Mouse (Mus musculus): ENCODE measurements at regions not wholly inside any gene's neighbourhood (a gene's known extent, or its start where the extent isn't known, plus 50 kb on each side); places are given as distances from the start of the nearest gene placed in this dataset.

- no peak overlapping the region for H3K4me3 ChIP-seq
- no peak overlapping the region for H3K27ac ChIP-seq
- H3K9me3 ChIP-seq = no peaks in the 10 kb centered on the region
- H3K9ac ChIP-seq = no peak overlapping the region
- no peak for ATAC-seq (ENCODE audit: low FRiP score, low read depth)
- peaks cover 20% of the 10 kb centered on the region for H3K4me1 ChIP-seq
- no peaks in the 10 kb centered on the region for H3K27me3 ChIP-seq
- WGBS = 65% methylated on average over 6 of the region's 6 CpGs
- no peaks in the 10 kb centered on the region for H3K36me3 ChIP-seq
- no peak overlapping the region for H3K4me2 ChIP-seq (replicated peaks)
These were observed 369.8 kb upstream of the Nt5c1b start for GRCm38 (mm10) chr12:9999933-10000332.

GRCm38 (mm10) chr12:10008473-10008872 is 361.3 kb upstream of the Nt5c1b start:
- ATAC-seq (ENCODE audit: low FRiP score, low read depth) = no peak
- 70% methylated on average over 3 of the region's 3 CpGs for WGBS
- Histone ChIP-seq H3K27me3 (no peaks in the 10 kb centered on the region), H3K27ac (no peak overlapping the region), H3K9ac (no peak overlapping the region), H3K4me2 (replicated peaks) (no peak overlapping the region), H3K4me3 (no peak overlapping the region), H3K36me3 (no peaks in the 10 kb centered on the region), H3K9me3 (no peaks in the 10 kb centered on the region), H3K4me1 (no peaks in the 10 kb centered on the region)

GRCm38 (mm10) chr12:10016710-10017581 is 352.8 kb upstream of the Nt5c1b start:
- H3K9ac ChIP-seq = no peak overlapping the region
- H3K27ac ChIP-seq = no peak overlapping the region
- H3K4me2 ChIP-seq (replicated peaks) = no peak overlapping the region
- no peaks in the 10 kb centered on the region for H3K4me1 ChIP-seq
- no peaks in the 10 kb centered on the region for H3K9me3 ChIP-seq
- ATAC-seq (ENCODE audit: low FRiP score, low read depth) = no peak
- WGBS = 74% methylated on average over 15 of the region's 15 CpGs
- no peak overlapping the region for H3K4me3 ChIP-seq
- no peaks in the 10 kb centered on the region for H3K27me3 ChIP-seq
- H3K36me3 ChIP-seq = no peaks in the 10 kb centered on the region

GRCm38 (mm10) chr12:10035479-10035878 is 334.3 kb upstream of the Nt5c1b start:
- H3K4me1 ChIP-seq = no peaks in the 10 kb centered on the region
- no peaks in the 10 kb centered on the region for H3K9me3 ChIP-seq
- 33% methylated on average over 8 of the region's 8 CpGs for WGBS
- no peak overlapping the region for H3K4me3 ChIP-seq
- ATAC-seq (ENCODE audit: low FRiP score, low read depth) = no peak
- no peak overlapping the region for H3K9ac ChIP-seq
- no peaks in the 10 kb centered on the region for H3K27me3 ChIP-seq
- no peak overlapping the region for H3K4me2 ChIP-seq (replicated peaks)
- no peaks in the 10 kb centered on the region for H3K36me3 ChIP-seq
- H3K27ac ChIP-seq = no peak overlapping the region

- Histone ChIP-seq H3K9ac (no peak overlapping the region), H3K4me3 (no peak overlapping the region), H3K27me3 (no peaks in the 10 kb centered on the region), H3K27ac (no peak overlapping the region), H3K4me1 (peaks cover 8% of the 10 kb centered on the region; the same call in 1 of the 2 replicates), H3K36me3 (no peaks in the 10 kb centered on the region), H3K4me2 (replicated peaks) (no peak overlapping the region), H3K9me3 (no peaks in the 10 kb centered on the region)
- WGBS = 12% methylated on average over 1 of the region's 1 CpGs
- peak; percentile 44; the same call in 1 of the 2 replicates for ATAC-seq (ENCODE audit: low FRiP score, low read depth)
These were observed 307.7 kb upstream of the Nt5c1b start for GRCm38 (mm10) chr12:10062006-10062514.

- Histone ChIP-seq H3K4me2 (replicated peaks) (no peak overlapping the region), H3K36me3 (no peaks in the 10 kb centered on the region), H3K4me1 (no peaks in the 10 kb centered on the region), H3K4me3 (no peak overlapping the region), H3K9me3 (no peaks in the 10 kb centered on the region), H3K9ac (no peak overlapping the region), H3K27me3 (no peaks in the 10 kb centered on the region), H3K27ac (no peak overlapping the region)
- WGBS = 74% methylated on average over 5 of the region's 5 CpGs
- no peak for ATAC-seq (ENCODE audit: low FRiP score, low read depth)
These were observed 291.4 kb upstream of the Nt5c1b start for GRCm38 (mm10) chr12:10078341-10078740.

- H3K36me3 ChIP-seq = no peaks in the 10 kb centered on the region
- H3K9ac ChIP-seq = no peak overlapping the region
- 72% methylated on average over 9 of the region's 9 CpGs for WGBS
- H3K4me1 ChIP-seq = no peaks in the 10 kb centered on the region
- no peak overlapping the region for H3K27ac ChIP-seq
- no peaks in the 10 kb centered on the region for H3K9me3 ChIP-seq
- H3K27me3 ChIP-seq = no peaks in the 10 kb centered on the region
- no peak overlapping the region for H3K4me2 ChIP-seq (replicated peaks)
- no peak overlapping the region for H3K4me3 ChIP-seq
- no peak for ATAC-seq (ENCODE audit: low FRiP score, low read depth)
These were observed 290.3 kb upstream of the Nt5c1b start for GRCm38 (mm10) chr12:10079482-10079881.

- ATAC-seq (ENCODE audit: low FRiP score, low read depth) = no peak
These were observed 256.8 kb upstream of the Nt5c1b start for GRCm38 (mm10) chr12:10112874-10113453.

GRCm38 (mm10) chr12:10122102-10122501 is 247.7 kb upstream of the Nt5c1b start:
- no peak overlapping the region for H3K27ac ChIP-seq
- no peak overlapping the region for H3K4me2 ChIP-seq (replicated peaks)
- H3K9me3 ChIP-seq = no peaks in the 10 kb centered on the region
- 13% methylated on average over 2 of the region's 2 CpGs for WGBS
- ATAC-seq (ENCODE audit: low FRiP score, low read depth) = no peak
- no peaks in the 10 kb centered on the region for H3K27me3 ChIP-seq
- H3K9ac ChIP-seq = no peak overlapping the region
- no peak overlapping the region for H3K4me3 ChIP-seq
- no peaks in the 10 kb centered on the region for H3K36me3 ChIP-seq
- H3K4me1 ChIP-seq = peaks cover 4% of the 10 kb centered on the region; the same call in 1 of the 2 replicates

More at GRCm38 (mm10) chr12:10112874-10113453, 256.8 kb upstream of the Nt5c1b start:
- WGBS = 72% methylated on average over 1 of the region's 1 CpGs
- Histone ChIP-seq H3K9me3 (no peaks in the 10 kb centered on the region), H3K9ac (no peak overlapping the region), H3K36me3 (no peaks in the 10 kb centered on the region), H3K27me3 (no peaks in the 10 kb centered on the region), H3K27ac (no peak overlapping the region), H3K4me1 (no peaks in the 10 kb centered on the region), H3K4me2 (replicated peaks) (no peak overlapping the region), H3K4me3 (no peak overlapping the region)

GRCm38 (mm10) chr12:10127995-10128573 is 241.7 kb upstream of the Nt5c1b start:
- Histone ChIP-seq H3K4me1 (peaks cover 18% of the 10 kb centered on the region; the same call in 1 of the 2 replicates), H3K36me3 (no peaks in the 10 kb centered on the region), H3K4me3 (no peak overlapping the region), H3K9ac (no peak overlapping the region), H3K9me3 (no peaks in the 10 kb centered on the region), H3K27ac (no peak overlapping the region), H3K27me3 (no peaks in the 10 kb centered on the region), H3K4me2 (replicated peaks) (no peak overlapping the region)
- WGBS = 15% methylated on average over 3 of the region's 3 CpGs
- no peak; the same call in 1 of the 2 replicates for ATAC-seq (ENCODE audit: low FRiP score, low read depth)

GRCm38 (mm10) chr12:10134141-10134540 is 235.6 kb upstream of the Nt5c1b start:
- no peak overlapping the region for H3K4me2 ChIP-seq (replicated peaks)
- H3K9ac ChIP-seq = no peak overlapping the region
- no peak overlapping the region for H3K27ac ChIP-seq
- H3K4me1 ChIP-seq = peaks cover 3% of the 10 kb centered on the region; the same call in 1 of the 2 replicates
- 22% methylated on average over 3 of the region's 3 CpGs for WGBS
- no peaks in the 10 kb centered on the region for H3K9me3 ChIP-seq
- no peaks in the 10 kb centered on the region for H3K36me3 ChIP-seq
- H3K27me3 ChIP-seq = 0 out of 2 replicates have a peak, but pooled peaks cover 3% of the 10 kb centered on the region
- no peak for ATAC-seq (ENCODE audit: low FRiP score, low read depth)
- no peak overlapping the region for H3K4me3 ChIP-seq

- no peak overlapping the region for H3K4me3 ChIP-seq
- no peak overlapping the region for H3K4me2 ChIP-seq (replicated peaks)
- H3K27me3 ChIP-seq = 0 out of 2 replicates have a peak, but pooled peaks cover 3% of the 10 kb centered on the region
- no peaks in the 10 kb centered on the region for H3K9me3 ChIP-seq
- no peaks in the 10 kb centered on the region for H3K36me3 ChIP-seq
- H3K9ac ChIP-seq = no peak overlapping the region
- 16% methylated on average over 2 of the region's 2 CpGs for WGBS
- H3K27ac ChIP-seq = no peak overlapping the region
- H3K4me1 ChIP-seq = no peaks in the 10 kb centered on the region
- ATAC-seq (ENCODE audit: low FRiP score, low read depth) = no peak
These were observed 233.9 kb upstream of the Nt5c1b start for GRCm38 (mm10) chr12:10135915-10136314.

Measured in limb, embryonic 13.5 days (tissue).